Mouse (Mus musculus): ENCODE measurements around the gene Wdr5.
A peak's percentile ranks its signal among the peaks of the same experiment; 100 is the strongest.

Gene Wdr5

DNA sequence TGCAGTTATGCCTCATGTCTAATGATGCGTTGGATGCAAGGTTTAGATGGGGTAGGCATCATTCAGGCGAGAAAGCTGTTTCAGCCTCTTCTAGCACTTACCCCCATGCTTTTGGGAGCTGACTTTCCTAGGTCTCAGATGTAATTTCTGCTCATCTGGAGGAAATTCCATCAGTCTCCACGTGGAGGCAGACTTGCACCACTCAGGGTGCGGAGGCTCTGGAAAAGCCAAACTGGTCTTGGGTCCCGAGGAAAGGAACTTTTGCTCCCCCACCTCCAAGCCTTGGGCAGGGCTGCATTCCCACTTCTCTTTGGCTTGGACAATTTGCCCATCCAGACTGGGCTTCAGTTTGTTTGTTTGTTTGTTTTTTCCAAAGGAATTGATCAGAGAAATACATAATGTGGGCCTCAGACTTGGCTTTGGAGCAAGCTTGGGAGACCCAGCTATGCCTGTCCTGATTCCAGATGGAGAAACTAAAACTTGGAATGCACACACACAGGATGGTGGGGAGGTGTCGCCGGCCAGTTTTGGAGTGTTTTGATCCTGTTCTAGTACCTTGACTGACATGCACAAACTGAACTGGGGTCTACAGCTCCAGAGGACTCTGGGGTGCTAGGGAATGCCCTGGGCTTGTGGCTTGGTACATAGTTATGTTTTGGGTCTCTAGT is 37.8 kb downstream of the Wdr5 start:
- DNase-seq (ENCODE audit: low read depth): peak; percentile 49

- DNase-seq (ENCODE audit: low read depth): no peak
Measured at GRCm38 (mm10) chr2:27554308-27554707, 39.4 kb downstream of the Wdr5 start.

- DNase-seq (ENCODE audit: low read depth): no peak
Measured at GRCm38 (mm10) chr2:27556921-27557320, 42.0 kb downstream of the Wdr5 start.

DNA sequence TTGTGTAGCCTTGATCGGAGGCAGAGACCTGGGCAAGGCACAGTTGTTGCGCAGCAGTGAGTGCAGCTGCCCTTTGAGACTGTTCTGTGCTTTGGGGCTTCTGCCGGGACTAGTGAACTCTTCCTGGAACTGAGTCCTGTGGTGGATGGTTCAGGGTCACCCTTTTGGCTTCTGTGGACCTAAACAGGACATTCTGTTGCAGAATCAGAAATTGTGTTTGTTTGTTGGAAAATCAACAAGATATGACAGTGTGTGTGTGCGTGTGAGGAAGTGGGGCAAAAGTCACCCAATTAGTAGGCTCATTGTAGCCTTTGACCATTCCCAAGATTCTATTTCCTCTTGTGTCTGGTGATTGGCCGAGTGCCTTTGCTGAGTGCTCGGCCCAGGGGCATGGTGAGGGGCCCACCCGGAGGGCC is 45.8 kb downstream of the Wdr5 start:
- no peak for DNase-seq (ENCODE audit: low read depth)

DNA sequence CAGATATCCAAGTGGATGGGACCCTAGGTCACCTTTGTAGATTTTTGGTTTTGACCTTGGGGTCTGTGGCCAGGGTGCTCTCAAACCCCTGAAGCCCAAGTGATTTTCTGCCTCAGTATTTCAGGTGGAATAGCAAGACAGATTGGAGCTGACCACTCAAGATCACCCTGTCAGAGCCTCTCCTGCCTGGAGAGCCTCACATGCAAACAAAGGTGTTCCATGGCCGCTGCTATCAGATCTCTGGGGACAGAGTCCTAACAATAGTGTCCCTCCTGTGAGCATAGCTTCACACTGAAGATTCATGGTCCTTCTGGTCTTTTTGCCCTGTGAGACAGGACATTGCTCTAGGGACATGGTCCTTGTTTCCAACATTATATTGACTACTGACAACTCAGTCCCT is 46.2 kb downstream of the Wdr5 start:
- no peak for DNase-seq (ENCODE audit: low read depth)

DNA sequence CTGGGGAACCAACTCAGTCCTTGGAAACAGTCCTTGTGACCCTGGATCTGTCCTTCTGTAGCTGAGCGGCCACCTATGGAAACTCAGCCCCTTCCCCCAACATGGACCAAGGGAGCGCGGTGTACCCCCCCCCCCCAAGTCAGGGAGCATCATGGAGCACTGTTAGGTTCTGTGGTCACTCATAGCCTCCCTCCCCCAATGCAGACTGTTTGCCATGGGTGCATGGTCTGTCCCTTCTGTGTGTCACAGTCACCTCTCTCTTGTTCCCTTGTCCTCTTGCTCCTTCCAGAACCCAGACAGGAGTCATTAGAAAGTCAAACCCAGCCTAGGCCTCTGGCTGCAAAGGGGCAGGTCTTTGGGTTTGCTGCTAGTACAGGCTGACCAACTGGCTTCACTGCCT is 46.9 kb downstream of the Wdr5 start:
- DNase-seq (ENCODE audit: low read depth): no peak

DNA sequence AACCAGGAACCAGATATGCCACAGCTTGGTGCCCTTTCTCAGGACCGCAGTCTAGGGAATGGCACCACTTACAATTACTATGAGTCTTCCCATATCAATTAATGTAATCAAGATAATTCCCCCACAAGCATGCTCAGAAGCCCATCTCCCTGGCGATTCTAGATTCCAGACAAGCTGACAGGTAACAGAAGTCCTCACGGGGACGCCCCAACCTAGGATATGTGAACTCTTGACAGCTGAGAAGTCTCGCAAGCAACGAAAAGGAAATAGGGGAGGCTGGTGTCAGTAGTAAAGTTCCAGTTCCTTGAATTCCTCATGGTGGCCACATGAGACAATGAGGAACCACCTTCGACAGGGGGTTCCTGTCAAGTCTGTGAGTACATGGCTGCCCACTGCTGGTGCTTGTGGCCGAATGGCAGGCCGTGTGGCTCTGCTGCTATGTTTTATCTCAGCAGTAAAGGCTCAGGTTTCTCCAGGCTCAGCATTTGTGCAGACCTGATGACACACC is 48.7 kb downstream of the Wdr5 start:
- peak; percentile 26 for DNase-seq (ENCODE audit: low read depth)

DNA sequence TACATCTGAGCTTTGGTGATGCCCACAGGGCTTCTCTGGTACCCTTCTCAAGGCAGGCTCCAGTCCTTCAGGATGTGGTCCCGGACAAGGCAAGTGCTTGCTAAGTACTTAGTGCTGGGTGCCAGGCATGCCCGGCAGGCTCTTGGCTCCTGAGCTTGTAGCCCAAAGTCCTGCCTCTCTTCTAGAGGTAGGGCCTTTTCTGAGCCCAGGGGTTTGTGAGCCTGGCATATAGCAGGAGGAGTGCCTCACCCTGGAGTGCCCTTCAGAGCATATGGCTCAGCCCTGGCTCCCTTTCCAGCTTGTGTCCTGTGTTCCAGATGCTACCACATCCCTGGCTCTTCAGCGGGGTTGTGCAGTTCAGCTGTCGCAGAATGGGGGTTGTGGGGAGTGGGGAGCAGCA is 49.7 kb downstream of the Wdr5 start:
- DNase-seq (ENCODE audit: low read depth): no peak

- DNase-seq (ENCODE audit: low read depth): no peak
Measured at GRCm38 (mm10) chr2:27565316-27566103, 50.6 kb downstream of the Wdr5 start.

- no peak for DNase-seq (ENCODE audit: low read depth)
Measured at GRCm38 (mm10) chr2:27570856-27571255, 55.9 kb downstream of the Wdr5 start.

DNA sequence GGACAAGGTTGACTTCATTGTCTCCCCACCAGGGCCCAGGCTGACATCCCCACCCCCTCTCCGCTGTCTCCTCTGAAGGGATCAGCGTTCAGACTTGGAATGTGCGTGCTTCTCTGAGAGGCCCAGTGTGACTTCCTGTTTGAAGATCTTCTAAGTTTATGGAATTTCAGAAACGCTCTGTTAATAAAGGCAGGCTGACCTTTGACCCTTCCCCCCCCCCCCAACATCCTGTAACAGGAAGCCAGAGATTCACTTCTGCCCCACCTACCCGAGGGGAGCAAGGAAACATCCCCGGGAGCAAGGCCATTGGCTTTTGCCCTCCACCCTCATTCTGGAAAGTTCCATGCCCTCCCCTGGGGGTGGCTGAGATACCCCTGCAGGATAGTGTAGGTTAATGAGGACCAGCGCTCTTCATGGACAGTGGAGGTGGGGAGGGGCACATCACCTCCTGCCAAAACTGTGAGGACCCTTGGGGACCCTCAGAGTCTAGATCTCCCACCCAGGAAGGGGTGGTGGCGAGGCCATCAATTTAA is 57.4 kb downstream of the Wdr5 start:
- DNase-seq (ENCODE audit: low read depth): no peak

DNA sequence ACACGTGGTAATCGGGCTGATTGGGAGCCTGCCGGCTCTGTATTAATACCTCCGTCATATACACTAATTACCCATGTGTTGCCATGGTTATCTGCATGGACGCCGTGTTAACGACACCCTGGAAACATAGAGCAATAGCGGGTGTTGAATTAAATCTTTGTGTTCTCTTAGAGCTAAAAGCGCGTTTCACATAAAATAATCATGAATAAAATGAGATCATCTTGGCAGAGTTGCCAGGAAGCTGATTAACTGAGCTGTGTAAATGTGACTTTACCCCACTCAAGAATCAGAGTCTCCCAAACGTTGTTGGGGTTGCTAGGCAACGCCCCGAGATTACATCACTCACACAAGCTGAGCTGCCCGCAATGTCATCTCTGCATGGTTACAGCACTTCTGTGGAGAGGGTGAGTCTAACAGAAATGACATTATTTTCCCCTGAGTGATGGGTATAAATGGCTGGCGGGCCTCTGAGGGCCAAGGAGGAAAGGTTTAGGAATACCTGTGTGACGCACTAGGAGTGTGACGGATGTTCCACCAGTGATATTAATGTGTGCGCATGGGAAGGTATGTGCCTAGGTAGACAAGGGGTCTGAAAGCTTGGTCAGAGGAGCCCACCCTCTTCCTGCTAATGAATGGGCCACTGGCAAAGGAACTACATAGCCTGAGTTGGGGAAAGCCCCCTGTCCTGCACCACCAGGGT is 58.1 kb downstream of the Wdr5 start:
- peak; percentile 42 for DNase-seq (ENCODE audit: low read depth)

- no peak for DNase-seq (ENCODE audit: low read depth)
Measured at GRCm38 (mm10) chr2:27573628-27573966, 58.6 kb downstream of the Wdr5 start.

- no peak for DNase-seq (ENCODE audit: low read depth)
Measured at GRCm38 (mm10) chr2:27576416-27576815, 61.5 kb downstream of the Wdr5 start.

DNA sequence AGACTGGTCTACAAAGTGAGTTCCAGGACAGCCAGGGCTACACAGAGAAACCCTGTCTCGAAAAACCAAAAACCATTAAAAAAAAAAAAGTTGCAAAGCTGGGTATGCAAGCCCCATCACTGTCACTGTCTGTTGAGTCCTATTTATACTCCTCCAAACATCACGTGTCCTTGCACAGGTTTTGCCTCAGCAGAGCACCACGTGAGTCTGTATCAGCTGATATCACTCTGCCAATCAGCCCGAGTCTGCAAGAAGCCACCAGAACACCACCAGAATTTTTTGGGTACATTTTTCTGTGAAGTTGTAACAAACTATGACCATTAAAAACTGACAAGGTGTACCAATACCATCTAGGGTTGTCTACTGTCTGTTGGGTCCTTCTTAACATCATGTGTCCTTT is 63.6 kb downstream of the Wdr5 start:
- DNase-seq (ENCODE audit: low read depth): no peak

GRCm38 (mm10) chr2:27582112-27582511 is 67.2 kb downstream of the Wdr5 start:
- no peak for DNase-seq (ENCODE audit: low read depth)

- no peak for DNase-seq (ENCODE audit: low read depth)
Measured at GRCm38 (mm10) chr2:27583019-27583418, 68.1 kb downstream of the Wdr5 start.

DNA sequence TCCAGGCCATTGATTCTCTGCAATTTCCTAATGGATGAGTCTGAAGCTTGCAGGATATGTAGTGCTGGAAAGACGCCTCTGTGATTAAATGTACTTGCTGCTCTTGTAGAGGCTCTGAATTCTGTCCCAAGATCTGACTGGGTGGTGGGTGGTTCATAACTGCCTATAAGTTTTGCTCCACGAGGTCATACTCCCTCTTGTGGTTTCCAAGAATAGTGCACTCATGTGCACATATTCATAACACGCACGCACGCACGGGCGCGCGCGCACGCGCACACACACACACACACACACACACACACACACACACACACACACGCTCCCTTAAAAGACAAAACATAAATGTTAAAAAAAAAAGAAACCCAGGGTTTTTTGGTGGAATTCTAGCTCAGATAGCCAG is 69.6 kb downstream of the Wdr5 start:
- no peak for DNase-seq (ENCODE audit: low read depth)
